In genomic region chr7:97151082-97151813, GRCm38 (mm10) we compare ENCODE assay signal across 13 mouse cellular contexts.
A peak's percentile ranks its signal among the peaks of the same experiment; 100 is the strongest.
DNase-seq lines count a peak whose midpoint lies in the region; ATAC-seq and TF ChIP-seq lines count a peak whose summit lies in the region.
"Had no signal": no experiment of that assay in that cellular context is flagged by ENCODE, and none has a peak within 500 bp of the region (broad histone marks: within the 10 kb centered on the region; RNA-seq: fewer than 3 reads in every experiment).

No protein-coding gene starts in this region.

- no peaks in the 10 kb centered on the region for H3K9me3 ChIP-seq in hindbrain, embryonic 13.5 days
- H3K9me3 ChIP-seq in hindbrain, embryonic 10.5 days = no peaks in the 10 kb centered on the region
- H3K9me3 ChIP-seq in hindbrain, embryonic 15.5 days = no peaks in the 10 kb centered on the region
- no peaks in the 10 kb centered on the region for H3K9me3 ChIP-seq in neural tube, embryonic 14.5 days (ENCODE audit: control insufficient read depth, low read length)
- H3K9me3 ChIP-seq: heart, embryonic 12.5 days; limb, embryonic 12.5 days had no signal

- no peak overlapping the region for H3K9ac ChIP-seq in hindbrain, embryonic 13.5 days
- H3K9ac ChIP-seq in hindbrain, embryonic 15.5 days = no peak overlapping the region
- H3K9ac ChIP-seq in neural tube, embryonic 14.5 days (replicated peaks; ENCODE audit: low read depth, low read length) = no peak overlapping the region
- H3K9ac ChIP-seq: heart, embryonic 12.5 days; limb, embryonic 12.5 days had no signal

- no peak overlapping the region for H3K4me2 ChIP-seq in hindbrain, embryonic 13.5 days
- H3K4me2 ChIP-seq in hindbrain, embryonic 15.5 days = no peak overlapping the region
- H3K4me2 ChIP-seq in neural tube, embryonic 14.5 days (ENCODE audit: low read depth, low read length) = no peak overlapping the region
- H3K4me2 ChIP-seq: heart, embryonic 12.5 days; limb, embryonic 12.5 days had no signal

- 63% methylated on average over 2 of the region's 2 CpGs for WGBS in hindbrain, embryonic 13.5 days
- WGBS in hindbrain, embryonic 10.5 days = 83% methylated on average over 2 of the region's 2 CpGs
- WGBS in hindbrain, embryonic 15.5 days = 48% methylated on average over 2 of the region's 2 CpGs
- WGBS in neural tube, embryonic 14.5 days = 27% methylated on average over 2 of the region's 2 CpGs

- peak overlapping the region; percentile 60; the same call in 1 of the 2 replicates for H3K27ac ChIP-seq in hindbrain, embryonic 13.5 days
- H3K27ac ChIP-seq in hindbrain, embryonic 10.5 days = no peak overlapping the region
- peak overlapping the region; percentile 40; the same call in 1 of the 2 replicates for H3K27ac ChIP-seq in embryonic fibroblast, embryonic 13.5 days (ENCODE audit: insufficient read depth, low read length)
- H3K27ac ChIP-seq in hindbrain, embryonic 15.5 days (replicated peaks) = 0 out of 2 replicates have a peak overlapping the region, but pooled peaks have one; percentile 34
- no peak overlapping the region for H3K27ac ChIP-seq in neural tube, embryonic 14.5 days (ENCODE audit: low read depth, low read length)
- H3K27ac ChIP-seq: limb, embryonic 12.5 days had no signal

- no peak for DNase-seq in hindbrain, embryonic 10.5 days (ENCODE audit: low spot score)
- no peak for DNase-seq in urinary bladder, postnatal 10 days (ENCODE audit: low spot score)
- no peak for DNase-seq in spleen, postnatal 4 days (ENCODE audit: low spot score in 2 of 2)
- DNase-seq: cerebellum, postnatal 36 days; gastrocnemius, postnatal 36 days; kidney, adult 2 months; kidney, postnatal 4 days had no signal

- ATAC-seq in hindbrain, embryonic 13.5 days (ENCODE audit: low FRiP score) = peak; percentile 91
- ATAC-seq in hindbrain, embryonic 15.5 days (ENCODE audit: low FRiP score, low read depth) = peak; percentile 72; the same call in 1 of the 2 replicates
- peak; percentile 93; the same call in 1 of the 2 replicates for ATAC-seq in neural tube, embryonic 14.5 days (ENCODE audit: low read depth)

- H3K36me3 ChIP-seq in hindbrain, embryonic 13.5 days = no peaks in the 10 kb centered on the region
- H3K36me3 ChIP-seq in hindbrain, embryonic 10.5 days = no peaks in the 10 kb centered on the region
- H3K36me3 ChIP-seq in hindbrain, embryonic 15.5 days = no peaks in the 10 kb centered on the region
- H3K36me3 ChIP-seq in neural tube, embryonic 14.5 days (ENCODE audit: control insufficient read depth, insufficient read depth, low read length) = no peaks in the 10 kb centered on the region
- H3K36me3 ChIP-seq: heart, embryonic 12.5 days; limb, embryonic 12.5 days had no signal

- no peak for TF ChIP-seq POLR2A in embryonic fibroblast, embryonic 13.5 days (IDR thresholded peaks at IDR 0.05; ENCODE audit: low read depth, low read length)

- H3K4me1 ChIP-seq in hindbrain, embryonic 13.5 days (replicated peaks) = peaks cover 16% of the 10 kb centered on the region
- no peaks in the 10 kb centered on the region for H3K4me1 ChIP-seq in hindbrain, embryonic 10.5 days (replicated peaks)
- H3K4me1 ChIP-seq in embryonic fibroblast, embryonic 13.5 days (ENCODE audit: control insufficient read depth, insufficient read depth, low read length) = no peaks in the 10 kb centered on the region
- 0 out of 2 replicates have a peak, but pooled peaks cover 9% of the 10 kb centered on the region for H3K4me1 ChIP-seq in hindbrain, embryonic 15.5 days (replicated peaks)
- H3K4me1 ChIP-seq in neural tube, embryonic 14.5 days (ENCODE audit: control insufficient read depth, insufficient read depth, low read length) = 0 out of 2 replicates have a peak, but pooled peaks cover 3% of the 10 kb centered on the region

- no peak for TF ChIP-seq CTCF in embryonic fibroblast, embryonic 13.5 days (IDR thresholded peaks at IDR 0.05; ENCODE audit: borderline replicate concordance, insufficient read depth, low read length)

- no peak overlapping the region for H3K4me3 ChIP-seq in hindbrain, embryonic 13.5 days
- no peak overlapping the region for H3K4me3 ChIP-seq in hindbrain, embryonic 10.5 days
- no peak overlapping the region for H3K4me3 ChIP-seq in embryonic fibroblast, embryonic 13.5 days (ENCODE audit: insufficient read depth, low read length)
- H3K4me3 ChIP-seq in hindbrain, embryonic 15.5 days = no peak overlapping the region
- no peak overlapping the region for H3K4me3 ChIP-seq in neural tube, embryonic 14.5 days (ENCODE audit: low read depth, low read length)
- H3K4me3 ChIP-seq: heart, embryonic 12.5 days; limb, embryonic 12.5 days had no signal

- H3K27me3 ChIP-seq in hindbrain, embryonic 13.5 days = no peaks in the 10 kb centered on the region
- H3K27me3 ChIP-seq in hindbrain, embryonic 10.5 days (ENCODE audit: insufficient read depth, poor library complexity, severe bottlenecking) = no peaks in the 10 kb centered on the region
- no peaks in the 10 kb centered on the region for H3K27me3 ChIP-seq in hindbrain, embryonic 15.5 days
- H3K27me3 ChIP-seq in neural tube, embryonic 14.5 days (ENCODE audit: control insufficient read depth, insufficient read depth, low read length) = no peaks in the 10 kb centered on the region
- H3K27me3 ChIP-seq: heart, embryonic 12.5 days; limb, embryonic 12.5 days had no signal

Comparison
In these comparisons a context has a peak if more than half of its experiments do, and no peak if none do; other contexts are left out.
1. H3K27ac ChIP-seq: peak in hindbrain, embryonic 13.5 days (single experiment), embryonic fibroblast, embryonic 13.5 days (single experiment) and hindbrain, embryonic 15.5 days (single experiment); none in hindbrain, embryonic 10.5 days (single experiment) and neural tube, embryonic 14.5 days (single experiment).
2. Peak in every context shown above with its lines, with median percentiles within 50 percentile points of each other: ATAC-seq.